Mouse (Mus musculus) gastrocnemius, adult 8-10 months (tissue): ENCODE data around the gene Kalrn. TPM values are rescaled to one million over a fixed set of nuclear protein-coding genes. Genes with fewer than 3 reads are reported as not detected.

Experiments
- DNase-seq, 2 experiments: peaks; one replicate each; pipeline ENCODE4 v3.0.0; 2022; ENCODE audit warnings: low spot score in 2 of 2
- total RNA-seq, 4 experiments: library from RNA; stranded (reverse); gene quantifications; 2 replicates each; pipeline ENCODE4 v1.2.4; 2022

Kalrn gene
- total RNA-seq, 4 experiments from 2014 or later: 19.2 to 20.8 (median 19.9) TPM

DNA sequence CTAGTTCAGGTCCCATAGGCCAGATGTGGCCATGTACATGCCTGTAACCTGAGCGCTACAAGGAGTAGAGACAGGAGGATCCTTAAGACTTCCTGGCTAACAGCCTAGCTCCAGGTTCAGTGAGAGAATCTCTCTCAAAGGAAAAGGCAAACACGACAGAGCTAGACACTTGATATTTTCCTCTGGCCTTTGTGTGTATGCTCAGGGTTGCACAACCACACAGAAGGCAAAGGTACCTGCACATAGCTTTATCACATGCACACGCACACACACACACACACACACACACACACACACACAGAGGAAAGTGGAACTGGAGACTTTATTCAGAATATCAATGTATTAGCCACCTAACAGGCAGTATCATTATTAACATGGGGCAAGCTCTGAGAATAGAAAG is 219.3 kb downstream of the Kalrn start:
- DNase-seq: no peak

DNA sequence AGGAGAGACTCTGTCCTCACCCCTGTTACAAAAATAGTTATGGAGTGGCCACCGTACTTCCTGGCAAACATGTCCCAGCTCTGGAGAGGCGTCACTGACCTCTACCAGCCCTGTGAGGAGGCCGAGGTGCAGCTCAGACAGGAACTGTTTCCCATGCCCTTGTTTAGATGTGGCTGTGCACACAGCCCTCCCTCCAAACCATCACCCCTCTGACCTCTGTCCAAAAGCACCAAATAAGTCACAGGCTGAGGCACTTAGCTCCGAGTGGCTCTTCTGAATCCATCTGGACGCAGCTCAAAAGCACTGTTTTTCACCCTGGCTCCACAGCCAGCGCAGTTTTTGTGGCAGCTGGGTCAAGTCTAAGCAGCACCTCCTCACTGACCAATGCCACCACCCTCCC is 220.6 kb downstream of the Kalrn start:
- DNase-seq: peak; percentile 13 to 20

DNA sequence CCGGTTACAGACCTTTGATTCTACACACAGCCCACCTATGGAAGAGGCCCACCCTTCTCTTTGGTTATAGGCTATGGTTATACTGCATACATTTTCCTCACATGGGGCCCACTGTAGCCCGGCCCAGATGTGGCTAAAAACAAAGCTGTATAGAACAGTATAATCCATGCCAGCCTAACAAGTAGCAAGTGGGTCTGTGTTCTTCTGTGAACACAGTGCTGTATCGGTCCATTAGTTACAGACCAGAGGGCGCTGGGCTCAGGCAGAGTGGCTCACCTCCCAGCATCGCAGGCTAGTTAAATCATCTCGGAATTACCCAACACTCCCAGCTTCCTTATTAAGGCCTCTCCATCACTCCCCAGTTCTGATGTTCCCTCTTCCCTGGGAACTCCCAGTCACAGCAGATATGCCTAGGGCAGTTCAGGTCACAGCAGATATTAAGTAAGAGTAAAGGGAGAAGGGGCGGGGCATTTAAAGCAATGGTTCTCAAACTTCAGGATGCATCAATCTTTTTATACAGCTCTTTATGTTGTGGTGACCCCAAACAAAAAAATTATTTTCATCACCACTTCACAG is 221.7 kb downstream of the Kalrn start:
- no peak for DNase-seq

DNA sequence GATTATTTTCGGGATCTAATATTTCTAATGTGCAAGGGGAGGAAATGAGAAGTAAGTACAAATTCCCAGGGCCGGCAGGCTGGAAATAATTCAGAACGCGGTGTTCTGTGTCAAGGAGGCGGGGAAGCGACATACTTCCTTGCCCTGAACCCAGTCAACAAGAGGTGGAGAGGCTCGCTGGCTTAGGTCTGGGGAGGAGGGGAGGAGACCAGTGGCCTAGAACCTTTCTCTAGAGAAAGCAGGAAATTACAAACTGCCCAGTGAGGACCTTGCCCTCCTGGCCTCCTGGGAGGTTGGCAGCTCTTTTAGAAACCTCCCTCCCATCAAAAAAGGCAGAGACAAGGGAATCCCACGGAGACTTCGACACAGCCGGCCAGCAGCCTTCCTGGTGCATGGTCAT is 225.8 kb downstream of the Kalrn start:
- DNase-seq: peak in 1 of 2 experiments; percentile 33

DNA sequence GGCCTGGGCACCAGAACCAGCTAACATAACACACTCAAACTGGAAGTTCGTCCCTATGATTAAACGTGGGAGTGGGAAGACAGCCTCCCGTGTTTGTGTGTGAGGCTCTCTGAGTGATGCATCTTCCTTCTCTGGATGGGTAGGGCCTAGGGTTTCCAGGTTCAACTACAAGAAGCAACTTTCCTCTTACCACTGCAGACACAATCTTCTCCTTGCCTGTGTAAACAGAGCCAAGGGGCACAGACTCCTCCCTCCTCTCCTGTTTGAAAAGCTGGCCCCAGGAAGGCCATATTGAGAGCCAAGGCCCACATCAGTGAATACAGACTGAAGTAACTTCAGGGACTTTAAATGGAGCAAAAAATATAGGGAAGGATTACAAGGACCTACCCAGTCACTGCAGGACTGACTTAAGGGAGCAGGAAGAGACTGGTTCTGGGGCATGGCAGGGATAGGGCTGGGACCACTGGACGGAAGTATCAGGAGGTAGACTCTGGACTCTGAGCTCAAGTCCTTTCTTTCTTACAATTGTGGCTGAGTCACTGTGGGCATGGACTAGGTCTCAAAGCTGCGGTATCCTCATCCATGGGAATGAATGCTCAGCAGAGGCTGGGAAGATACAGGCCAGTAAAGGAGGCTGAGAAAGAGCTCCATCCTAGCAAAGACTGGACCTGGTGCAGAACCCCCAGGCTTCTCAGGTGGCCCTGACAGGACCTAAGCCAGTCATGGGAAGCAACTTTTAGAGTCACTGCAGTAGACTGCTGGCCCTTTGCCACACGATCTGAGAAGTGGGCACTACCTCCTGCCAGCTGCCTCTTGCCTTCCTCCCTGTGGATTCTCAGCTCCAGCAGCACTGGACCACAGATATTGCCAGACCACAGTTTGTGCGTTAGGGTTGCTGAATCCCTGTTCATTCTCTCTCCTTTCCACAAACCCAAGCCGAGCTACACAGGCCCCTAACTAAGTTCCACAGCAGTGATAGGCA is 228.1 kb downstream of the Kalrn start:
- DNase-seq: no peak

DNA sequence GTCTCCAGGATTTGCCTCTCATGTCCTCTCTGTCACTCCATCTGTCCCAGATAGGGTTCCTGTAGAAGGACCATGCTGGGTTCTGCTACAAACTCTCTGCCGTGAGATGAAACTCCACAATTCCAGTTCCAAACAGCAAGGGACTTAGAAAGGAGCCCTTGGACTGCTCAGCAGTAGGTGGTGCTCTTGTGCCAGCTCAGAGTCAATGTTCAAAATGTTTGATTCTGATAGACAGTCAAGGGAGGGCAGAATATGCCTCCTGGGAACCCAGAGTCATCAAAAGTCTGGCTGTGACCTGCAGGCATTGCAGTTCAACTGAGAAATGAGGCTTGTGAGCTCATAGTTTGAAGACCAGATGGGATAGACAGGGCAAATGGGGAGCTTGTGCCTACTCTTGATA is 229.4 kb downstream of the Kalrn start:
- DNase-seq: no peak

DNA sequence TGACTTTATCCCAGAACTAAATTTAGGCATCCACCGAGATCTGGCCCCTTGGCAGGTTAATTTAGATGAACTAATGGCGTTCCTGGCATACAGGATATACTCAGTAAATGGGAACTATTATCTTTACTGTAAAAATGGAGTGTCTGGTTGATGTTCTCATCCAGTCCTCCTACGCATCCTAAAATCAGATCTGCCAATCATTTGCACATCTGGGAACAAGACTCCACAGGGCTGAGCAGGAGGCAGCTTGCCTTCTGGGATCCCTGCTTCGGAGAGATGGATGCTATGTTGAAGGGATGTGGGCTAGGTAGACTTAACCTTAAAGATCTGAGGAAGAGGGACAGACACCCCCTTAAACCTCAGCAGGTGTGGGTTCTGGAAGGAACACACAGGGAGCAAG is 230.2 kb downstream of the Kalrn start:
- no peak for DNase-seq

DNA sequence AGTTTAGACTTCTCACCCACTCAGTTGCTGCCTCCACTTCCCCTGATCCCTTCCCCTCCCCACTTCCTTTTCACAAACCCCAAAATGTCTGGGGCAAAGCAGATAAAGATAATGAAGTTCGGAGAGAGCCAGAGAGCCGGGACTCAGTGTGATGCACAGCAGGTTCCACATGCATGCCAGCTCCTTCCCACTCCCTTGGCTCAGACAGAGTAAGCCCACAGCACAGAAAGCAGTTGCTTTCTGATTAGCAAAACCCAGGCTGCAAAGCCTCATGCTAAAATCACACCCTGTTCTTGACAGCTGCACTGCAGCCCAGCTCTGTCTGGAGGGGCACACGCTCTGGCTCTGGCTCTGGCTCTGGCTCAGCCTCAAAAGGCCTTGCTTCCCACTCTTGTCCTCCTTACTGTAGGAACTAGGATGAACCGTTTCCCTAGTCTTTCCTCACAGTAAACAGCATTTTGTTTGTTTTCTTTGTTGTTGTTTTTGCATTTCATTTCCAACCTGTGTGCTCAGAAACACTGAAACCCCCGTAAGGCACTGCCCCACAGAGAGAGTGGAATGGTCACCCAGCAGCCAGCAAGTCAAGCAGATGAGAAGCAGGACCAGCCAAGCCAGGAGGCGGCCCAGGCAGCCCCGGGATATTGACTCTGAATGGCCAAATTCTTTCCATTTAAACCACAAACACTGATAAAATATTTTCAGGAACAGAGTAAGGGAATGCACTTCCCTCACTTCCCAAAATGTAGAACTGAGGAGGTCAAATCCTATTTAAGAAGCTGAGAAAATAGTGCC is 230.8 kb downstream of the Kalrn start:
- no peak for DNase-seq

DNA sequence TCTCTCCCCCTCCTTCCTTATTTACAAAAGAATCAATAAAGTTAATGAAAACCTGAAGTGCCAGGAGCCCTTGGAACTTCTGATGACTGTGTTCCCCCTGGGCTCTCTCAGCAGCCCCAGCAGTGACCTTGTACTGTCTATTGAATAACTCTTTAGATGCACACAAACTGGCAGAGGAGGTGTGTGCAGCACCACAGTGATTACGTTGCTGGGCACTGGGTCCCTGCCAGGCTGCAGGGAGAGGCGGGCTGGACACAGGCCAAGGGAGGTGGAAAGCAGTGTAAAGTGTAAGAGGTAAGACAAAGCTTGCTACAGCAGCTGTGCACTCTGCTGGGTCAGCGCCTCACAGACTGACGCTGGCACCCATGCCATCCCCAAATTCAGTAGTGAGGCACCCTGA is 238.4 kb downstream of the Kalrn start:
- no peak for DNase-seq

DNA sequence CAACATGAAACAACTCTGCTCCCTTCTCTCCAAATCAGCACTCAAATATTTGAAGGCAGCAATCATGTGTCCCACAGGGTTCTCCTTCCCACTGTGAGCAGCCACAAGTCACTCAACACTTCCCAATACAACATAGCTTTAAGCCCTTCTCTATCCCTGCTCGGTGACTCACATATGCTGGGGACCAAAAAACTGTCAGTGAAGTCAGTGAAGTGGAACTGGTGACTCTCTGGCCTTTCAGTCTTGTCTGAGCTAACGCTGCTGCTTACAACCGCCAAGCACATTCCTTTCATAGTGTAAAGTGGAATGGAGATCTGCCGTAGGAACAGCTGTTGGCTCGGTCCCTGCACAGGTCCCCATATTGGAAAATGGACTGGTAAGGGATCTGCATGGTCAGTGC is 241.7 kb downstream of the Kalrn start:
- DNase-seq: no peak

DNA sequence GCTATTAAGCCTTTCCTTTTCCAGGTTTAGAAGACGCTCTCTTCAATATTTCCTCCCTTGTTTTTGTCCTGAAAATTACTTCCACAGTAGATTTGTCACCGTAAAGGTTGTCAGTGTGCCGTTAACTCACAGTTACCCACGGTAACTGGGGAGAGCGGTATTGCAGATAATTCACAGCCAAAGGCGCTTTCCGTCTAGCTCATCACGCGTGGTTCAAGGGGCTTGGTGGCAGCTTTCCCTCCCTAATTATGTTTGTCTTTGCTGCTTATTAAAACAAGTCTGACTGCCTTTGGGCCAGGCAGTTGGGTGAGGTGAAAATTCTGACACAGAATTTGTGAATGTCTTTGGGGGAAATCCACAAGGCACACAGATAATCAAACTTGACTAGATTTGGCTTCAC is 243.5 kb downstream of the Kalrn start:
- DNase-seq: no peak

DNA sequence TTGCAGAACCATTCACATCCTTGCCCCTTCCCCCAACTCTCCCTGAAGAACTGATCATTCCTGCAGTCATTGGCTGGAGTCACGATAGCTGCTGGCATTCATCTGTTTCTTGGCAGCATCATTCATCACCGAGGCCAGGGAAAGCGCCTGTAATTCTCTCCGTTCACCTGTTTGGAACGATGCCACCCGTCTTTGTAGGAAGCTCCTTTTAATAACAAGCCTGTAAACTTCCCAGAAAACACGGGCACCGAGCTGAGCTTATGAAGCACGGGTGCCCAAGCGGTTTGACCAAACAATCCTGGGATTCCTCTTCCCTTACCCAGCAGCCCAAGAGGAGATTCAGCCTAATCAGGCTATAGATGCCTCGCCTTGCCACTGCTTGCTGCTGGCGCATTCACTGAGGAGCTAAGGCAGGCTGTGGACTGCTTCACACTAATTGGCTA is 243.9 kb downstream of the Kalrn start:
- no peak for DNase-seq

DNA sequence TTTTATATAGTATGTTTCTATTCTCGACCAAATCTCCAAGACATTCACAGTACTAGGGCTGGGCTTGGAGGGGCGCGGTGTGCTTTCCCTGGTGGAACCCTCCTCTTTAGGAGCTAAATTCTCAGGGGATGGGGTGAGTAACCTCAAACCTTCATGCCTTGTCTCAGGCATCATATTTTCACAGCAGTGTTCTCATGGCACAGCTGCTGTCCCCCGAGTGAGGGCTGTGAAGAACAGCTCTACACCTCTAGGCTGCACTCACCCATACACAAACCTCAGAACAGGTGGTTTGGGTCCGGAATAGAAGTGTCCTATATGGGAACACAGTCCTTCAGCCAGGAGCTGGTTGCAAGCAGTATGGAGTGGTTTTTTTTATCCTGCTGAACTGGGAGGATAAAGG is 245.4 kb downstream of the Kalrn start:
- DNase-seq: no peak

DNA sequence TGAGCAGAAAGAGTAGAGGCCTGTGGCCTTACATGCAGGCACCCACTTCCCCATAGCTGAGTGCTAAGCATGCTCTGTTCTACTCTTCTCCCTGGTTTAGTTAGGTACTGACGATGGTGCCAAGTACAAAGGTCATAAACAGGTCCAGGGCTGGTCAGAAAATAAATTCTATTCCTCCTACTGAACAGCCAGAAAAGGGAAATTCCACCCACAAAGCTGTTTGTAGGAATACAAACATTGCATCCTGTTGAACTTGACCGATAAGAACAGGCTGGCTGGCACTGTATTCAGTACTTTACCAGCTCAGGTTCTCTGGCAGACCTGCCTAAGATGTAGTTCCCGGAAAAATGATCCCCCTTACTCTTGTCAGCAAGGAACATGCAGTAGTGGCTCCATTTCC is 247.5 kb downstream of the Kalrn start:
- no peak for DNase-seq

DNA sequence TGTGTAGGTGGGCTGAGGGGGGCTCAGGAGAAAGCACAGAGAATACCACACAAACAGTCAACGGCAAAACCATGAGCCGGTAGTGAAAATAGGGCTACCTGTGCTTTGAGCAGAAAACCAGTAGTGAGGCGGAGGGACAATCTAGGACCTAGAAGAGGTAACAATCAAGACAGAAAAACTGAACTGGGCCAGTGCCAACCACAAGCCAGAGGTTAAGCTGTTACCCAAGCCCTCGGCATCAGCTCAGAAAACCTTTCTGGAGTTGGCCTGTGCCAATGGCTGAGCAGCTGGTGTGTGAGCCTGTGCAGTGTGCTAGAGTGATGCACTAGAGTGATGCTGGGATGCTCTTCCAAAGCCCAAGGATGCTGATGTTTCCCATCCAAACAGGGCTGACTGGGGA is 248.2 kb downstream of the Kalrn start:
- DNase-seq: no peak

DNA sequence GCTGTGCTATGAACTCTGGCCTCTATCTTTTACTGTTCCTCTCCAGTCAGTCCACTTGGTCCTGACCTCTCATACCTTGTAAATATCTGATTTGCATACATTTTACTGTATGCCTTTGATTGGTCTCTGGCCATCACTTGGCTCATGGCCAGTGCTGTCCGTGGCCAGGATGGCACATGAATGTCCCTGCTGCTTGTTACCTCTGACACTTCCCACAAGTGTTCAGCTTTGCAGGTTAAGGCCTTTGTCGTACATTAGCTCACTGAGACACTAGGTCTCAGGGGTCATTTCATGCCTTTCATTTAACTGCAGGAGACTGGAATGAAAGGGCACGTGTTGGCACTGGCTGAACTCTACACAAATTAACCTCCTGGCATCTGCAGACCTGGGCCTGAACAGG is 248.6 kb downstream of the Kalrn start:
- no peak for DNase-seq

DNA sequence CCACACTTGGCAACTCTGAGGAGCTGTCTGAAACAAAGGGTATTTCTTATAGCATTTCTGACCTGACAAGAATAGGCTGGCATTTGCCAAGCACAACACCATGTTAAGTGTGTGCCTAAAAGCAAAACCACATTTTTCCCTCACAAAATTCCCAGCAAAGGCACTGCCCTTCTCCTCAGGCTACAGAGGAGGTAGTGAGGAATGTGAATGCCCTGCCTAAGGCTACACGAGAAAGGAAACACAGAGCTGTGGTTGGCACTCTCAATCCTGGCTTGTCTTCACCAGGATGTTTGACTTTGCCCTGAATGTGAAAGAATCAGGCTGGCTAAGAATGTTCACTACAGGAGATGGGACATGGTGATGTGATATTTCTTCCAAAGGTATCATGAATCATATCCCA is 249.8 kb downstream of the Kalrn start:
- no peak for DNase-seq

DNA sequence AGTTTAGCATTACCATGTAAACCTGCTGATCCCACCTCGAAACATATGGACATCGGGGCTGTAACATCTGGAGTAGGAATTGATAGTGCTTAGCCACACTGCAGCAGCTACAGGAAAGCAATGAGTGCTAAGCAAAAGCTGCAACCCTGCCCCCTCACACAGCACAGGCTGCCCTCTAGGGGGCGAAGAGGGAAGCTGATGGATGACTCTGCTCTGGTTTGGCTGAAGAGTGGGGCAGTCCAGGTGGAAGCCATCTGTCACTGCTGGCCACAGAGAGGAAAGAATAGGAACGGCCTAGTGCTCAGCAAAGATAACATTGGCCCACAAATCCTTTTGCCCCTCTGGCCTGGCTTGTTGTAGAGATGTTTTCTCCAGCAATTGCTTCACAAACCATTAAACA is 250.8 kb downstream of the Kalrn start:
- DNase-seq: peak; percentile 17 to 22

DNA sequence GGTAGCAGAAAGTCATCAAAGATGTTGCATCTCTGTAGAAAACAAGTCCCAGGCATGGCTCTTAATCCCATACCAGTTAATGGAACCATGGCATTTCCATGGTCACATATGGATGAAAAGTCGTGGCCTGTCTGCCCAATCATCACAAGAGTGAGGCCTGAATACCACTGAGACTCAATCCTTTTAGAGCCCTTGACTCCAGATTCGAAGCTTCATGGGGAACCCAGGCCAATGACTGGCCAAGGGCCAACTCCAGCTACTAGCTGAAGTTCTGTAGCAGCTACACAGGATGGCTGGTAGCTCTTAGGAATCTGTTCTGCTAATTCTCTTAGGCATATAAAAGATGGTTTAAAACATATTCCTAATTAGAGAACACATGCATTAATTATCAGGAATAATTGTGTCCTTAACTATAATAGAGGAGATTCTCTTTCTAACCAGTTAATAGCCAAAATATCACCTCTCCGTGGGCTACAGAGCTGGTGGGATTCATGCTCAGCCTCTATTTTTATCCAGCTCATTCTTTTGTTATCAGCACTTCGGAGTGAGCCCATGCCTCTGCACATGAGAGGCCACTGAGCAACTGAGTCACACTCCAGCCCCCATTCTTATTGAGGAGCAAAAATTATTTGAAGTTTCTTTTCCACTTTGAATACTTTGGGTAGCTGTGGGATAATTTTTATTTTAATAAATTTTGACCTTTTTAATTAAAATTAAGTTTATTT is 252.1 kb downstream of the Kalrn start:
- DNase-seq: no peak

DNA sequence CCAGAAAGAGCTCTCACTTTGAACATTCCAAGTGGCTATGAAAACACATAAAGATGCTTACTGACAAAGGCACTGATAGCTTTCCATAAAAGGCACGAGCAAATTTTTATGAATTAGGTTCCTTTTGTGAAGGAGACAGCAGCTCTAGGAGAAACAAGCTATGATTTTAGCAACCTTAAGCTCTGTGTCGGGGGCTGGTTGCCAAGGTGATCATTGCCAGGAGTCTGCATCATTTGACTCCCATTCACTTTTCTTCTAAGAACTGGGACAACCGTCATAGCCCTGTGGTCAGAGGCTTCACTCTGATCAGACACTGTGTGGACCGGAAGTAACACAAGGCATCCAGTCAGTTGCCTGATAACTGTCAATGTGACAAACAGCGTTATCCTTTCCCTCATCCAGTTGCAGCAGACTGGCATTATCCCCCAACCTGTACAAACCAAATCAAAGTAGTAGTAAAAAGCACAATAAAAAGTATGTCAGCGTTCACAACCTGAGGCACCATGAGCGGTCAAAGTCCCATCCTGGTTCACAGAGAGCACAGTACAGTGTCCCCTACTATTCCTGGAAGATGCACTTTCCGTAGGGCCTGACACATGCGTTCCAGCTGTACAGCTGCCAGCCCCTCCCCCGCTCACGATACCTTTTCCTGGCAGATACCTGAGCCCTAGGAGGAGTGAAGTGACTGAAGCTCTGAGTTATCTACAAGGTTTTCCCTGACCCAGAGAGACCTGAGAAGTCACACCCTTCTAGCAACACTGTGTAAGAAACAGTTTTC is 253.1 kb downstream of the Kalrn start:
- DNase-seq: no peak

DNA sequence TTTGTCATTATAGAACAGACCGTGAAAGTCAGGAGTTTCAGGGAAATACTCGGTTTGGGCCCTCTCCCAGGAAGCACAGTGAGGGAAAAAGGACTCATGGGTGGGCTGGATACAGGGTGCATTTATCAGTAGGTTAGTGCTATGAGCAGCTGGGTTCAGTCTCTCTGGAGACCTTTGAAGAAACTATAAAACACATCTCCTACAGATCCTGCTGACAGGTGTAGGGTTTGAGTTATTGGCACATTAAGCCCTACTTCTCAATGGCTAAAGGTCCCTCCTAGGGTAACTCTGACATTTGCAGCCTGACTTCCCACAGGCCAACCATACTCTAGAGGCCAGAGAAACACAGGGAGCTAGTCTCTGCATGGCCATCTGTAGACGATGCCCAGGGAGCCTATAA is 256.2 kb downstream of the Kalrn start:
- no peak for DNase-seq
